Mouse (Mus musculus) lung, postnatal 0 days (tissue): ENCODE measurements at regions not wholly inside any gene's neighbourhood (a gene's known extent, or its start where the extent isn't known, plus 50 kb on each side); places are given as distances from the start of the nearest gene placed in this dataset.

Experiments used
- CTCF ChIP-seq: IDR thresholded peaks from 2 replicates; pipeline ENCODE4 v1.5.1; 2016; ENCODE audit warnings: antibody characterized with exemption, mild to moderate bottlenecking
- EP300 ChIP-seq: IDR thresholded peaks from 2 replicates; pipeline ENCODE4 v1.6.1; 2016; ENCODE audit warnings: antibody characterized with exemption, mild to moderate bottlenecking, control low read depth

GRCm38 (mm10) chr10:109510917-109511715 is 500.3 kb upstream of the Syt1 start:
- TF ChIP-seq CTCF (no peak), EP300 (no peak)
